Mouse (Mus musculus): Measurements from ENCODE around the gene Zfhx3. TPM values are rescaled to one million over a fixed set of nuclear protein-coding genes. Genes with fewer than 3 reads are reported as not detected.

Zfhx3 gene
- polyA plus RNA-seq, 1 experiment from 2014 or later: 15.0 TPM

- no peaks in the 10 kb centered on the region for H3K27me3 ChIP-seq
- H3K27ac ChIP-seq: no peak overlapping the region
- no peak overlapping the region for H3K4me2 ChIP-seq
- H3K4me3 ChIP-seq: no peak overlapping the region
- no peaks in the 10 kb centered on the region for H3K4me1 ChIP-seq
- H3K9ac ChIP-seq: no peak overlapping the region
- no peak for ATAC-seq (ENCODE audit: borderline replicate concordance, extremely low read depth, low FRiP score, low TSS enrichment)
- 97% methylated on average over 21 of the region's 21 CpGs for WGBS
- H3K9me3 ChIP-seq: peaks cover 23% of the 10 kb centered on the region
- H3K36me3 ChIP-seq: peaks cover 98% of the 10 kb centered on the region
Observed at GRCm38 (mm10) chr8:108950311-108950710, 1007.9 kb downstream of the Zfhx3 start.

GRCm38 (mm10) chr8:108951560-108951959, 1009.1 kb downstream of the Zfhx3 start:
- no peak for ATAC-seq (ENCODE audit: borderline replicate concordance, extremely low read depth, low FRiP score, low TSS enrichment)
- 94% methylated on average over 12 of the region's 12 CpGs for WGBS
- no peak overlapping the region for H3K4me3 ChIP-seq
- no peak overlapping the region for H3K9ac ChIP-seq
- H3K4me2 ChIP-seq: no peak overlapping the region
- H3K4me1 ChIP-seq: no peaks in the 10 kb centered on the region
- no peaks in the 10 kb centered on the region for H3K27me3 ChIP-seq
- H3K9me3 ChIP-seq: peaks cover 23% of the 10 kb centered on the region
- H3K27ac ChIP-seq: no peak overlapping the region
- H3K36me3 ChIP-seq: peaks cover 98% of the 10 kb centered on the region

GRCm38 (mm10) chr8:108956416-108956815, 1014.0 kb downstream of the Zfhx3 start:
- Histone ChIP-seq H3K27me3 (no peaks in the 10 kb centered on the region), H3K27ac (no peak overlapping the region), H3K9ac (no peak overlapping the region), H3K4me2 (no peak overlapping the region), H3K4me3 (no peak overlapping the region), H3K9me3 (no peaks in the 10 kb centered on the region), H3K36me3 (peaks cover 53% of the 10 kb centered on the region), H3K4me1 (no peaks in the 10 kb centered on the region)
- no peak for ATAC-seq (ENCODE audit: borderline replicate concordance, extremely low read depth, low FRiP score, low TSS enrichment)
- 86% methylated on average over 37 of the region's 37 CpGs for WGBS

DNA sequence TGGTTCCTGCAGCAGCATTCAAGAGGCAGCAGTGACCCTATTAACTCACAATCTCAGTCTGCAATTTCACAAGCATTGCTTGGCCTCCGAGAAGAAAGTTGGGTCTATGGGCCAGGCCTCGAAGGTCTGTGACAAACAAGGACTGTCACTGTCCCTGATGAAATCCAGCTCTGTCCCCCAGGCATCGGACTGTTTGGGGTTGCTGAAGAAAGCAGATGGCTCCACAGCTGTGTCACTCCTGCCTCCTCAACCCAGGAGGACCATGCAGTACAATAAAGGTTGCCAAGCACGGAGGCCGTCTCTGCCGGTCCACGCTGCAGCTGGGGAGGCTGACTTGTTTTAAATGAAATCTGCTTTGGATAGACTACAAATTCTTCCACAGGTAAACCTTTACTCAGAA, 1020.1 kb downstream of the Zfhx3 start:
- H3K9me3 ChIP-seq: no peaks in the 10 kb centered on the region
- H3K4me3 ChIP-seq: no peak overlapping the region
- H3K27ac ChIP-seq: no peak overlapping the region
- no peaks in the 10 kb centered on the region for H3K27me3 ChIP-seq
- ATAC-seq (ENCODE audit: borderline replicate concordance, extremely low read depth, low FRiP score, low TSS enrichment): no peak
- no peak overlapping the region for H3K4me2 ChIP-seq
- H3K9ac ChIP-seq: no peak overlapping the region
- no peaks in the 10 kb centered on the region for H3K36me3 ChIP-seq
- WGBS: 68% methylated on average over 7 of the region's 7 CpGs
- H3K4me1 ChIP-seq: no peaks in the 10 kb centered on the region

- H3K9ac ChIP-seq: no peak overlapping the region
- no peaks in the 10 kb centered on the region for H3K4me1 ChIP-seq
- no peaks in the 10 kb centered on the region for H3K9me3 ChIP-seq
- WGBS: 57% methylated on average over 2 of the region's 2 CpGs
- no peak overlapping the region for H3K27ac ChIP-seq
- ATAC-seq (ENCODE audit: borderline replicate concordance, extremely low read depth, low FRiP score, low TSS enrichment): no peak
- H3K4me2 ChIP-seq: no peak overlapping the region
- no peaks in the 10 kb centered on the region for H3K27me3 ChIP-seq
- no peaks in the 10 kb centered on the region for H3K36me3 ChIP-seq
- H3K4me3 ChIP-seq: no peak overlapping the region
Observed at GRCm38 (mm10) chr8:108963181-108963580, 1020.7 kb downstream of the Zfhx3 start.

DNA sequence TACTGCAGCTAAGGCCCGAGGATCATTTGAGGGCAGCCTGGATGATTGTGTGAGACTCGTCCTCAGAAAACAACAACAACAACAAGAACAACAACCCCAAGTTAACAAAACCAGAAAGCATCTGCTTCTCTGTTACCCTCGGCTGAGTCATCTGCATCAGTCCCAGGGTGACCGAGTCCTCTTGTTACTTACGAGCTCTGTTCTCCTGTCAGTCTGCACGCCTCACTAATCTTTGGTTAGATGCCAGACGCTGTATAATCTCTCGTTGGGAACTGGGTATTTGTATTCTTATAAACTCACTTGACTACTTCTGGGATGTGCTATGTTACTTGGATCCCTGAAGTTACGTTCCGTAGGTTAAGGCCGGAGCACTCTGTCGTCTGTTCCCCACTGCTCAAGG, 1023.6 kb downstream of the Zfhx3 start:
- no peaks in the 10 kb centered on the region for H3K9me3 ChIP-seq
- WGBS: 71% methylated on average over 12 of the region's 12 CpGs
- H3K4me1 ChIP-seq: no peaks in the 10 kb centered on the region
- H3K4me2 ChIP-seq: no peak overlapping the region
- no peaks in the 10 kb centered on the region for H3K27me3 ChIP-seq
- H3K9ac ChIP-seq: no peak overlapping the region
- H3K27ac ChIP-seq: no peak overlapping the region
- ATAC-seq (ENCODE audit: borderline replicate concordance, extremely low read depth, low FRiP score, low TSS enrichment): no peak
- H3K36me3 ChIP-seq: no peaks in the 10 kb centered on the region
- no peak overlapping the region for H3K4me3 ChIP-seq

DNA sequence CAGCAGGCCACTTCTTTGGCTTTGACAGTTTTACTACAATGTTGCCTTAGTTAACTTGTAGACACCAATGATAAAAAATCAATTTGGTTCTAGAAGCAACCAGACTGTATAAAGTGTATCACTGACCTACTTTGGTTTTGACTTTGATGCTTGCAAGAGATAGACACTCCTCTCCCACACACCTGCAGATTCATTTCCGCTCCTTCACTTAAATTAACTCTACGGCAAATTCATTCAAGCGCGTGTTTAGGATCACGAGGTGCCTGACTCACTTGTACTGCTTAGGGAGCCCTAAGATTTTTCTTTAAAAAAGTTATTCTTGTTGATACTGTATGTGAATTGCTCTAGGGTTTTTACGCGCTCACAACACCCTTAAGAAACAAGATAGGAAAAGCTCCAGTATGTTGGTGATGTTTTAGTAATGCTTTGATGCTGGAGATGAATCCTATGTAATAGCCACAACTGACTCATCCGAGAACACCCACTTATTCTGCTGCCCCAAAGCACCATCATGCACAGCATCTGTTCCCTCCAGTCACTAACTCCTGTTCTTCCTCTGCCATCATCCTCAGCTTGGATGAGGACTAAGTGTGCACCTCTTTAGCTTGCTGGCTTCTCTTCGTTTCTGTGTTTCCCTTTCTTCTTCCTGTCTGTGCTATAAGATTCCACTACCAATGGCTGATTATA, 1031.3 kb downstream of the Zfhx3 start:
- H3K36me3 ChIP-seq: no peaks in the 10 kb centered on the region
- no peak overlapping the region for H3K4me3 ChIP-seq
- no peak overlapping the region for H3K9ac ChIP-seq
- H3K9me3 ChIP-seq: no peaks in the 10 kb centered on the region
- H3K4me2 ChIP-seq: no peak overlapping the region
- no peaks in the 10 kb centered on the region for H3K27me3 ChIP-seq
- WGBS: 87% methylated on average over 9 of the region's 9 CpGs
- H3K4me1 ChIP-seq: no peaks in the 10 kb centered on the region
- H3K27ac ChIP-seq: no peak overlapping the region
- ATAC-seq (ENCODE audit: borderline replicate concordance, extremely low read depth, low FRiP score, low TSS enrichment): no peak

DNA sequence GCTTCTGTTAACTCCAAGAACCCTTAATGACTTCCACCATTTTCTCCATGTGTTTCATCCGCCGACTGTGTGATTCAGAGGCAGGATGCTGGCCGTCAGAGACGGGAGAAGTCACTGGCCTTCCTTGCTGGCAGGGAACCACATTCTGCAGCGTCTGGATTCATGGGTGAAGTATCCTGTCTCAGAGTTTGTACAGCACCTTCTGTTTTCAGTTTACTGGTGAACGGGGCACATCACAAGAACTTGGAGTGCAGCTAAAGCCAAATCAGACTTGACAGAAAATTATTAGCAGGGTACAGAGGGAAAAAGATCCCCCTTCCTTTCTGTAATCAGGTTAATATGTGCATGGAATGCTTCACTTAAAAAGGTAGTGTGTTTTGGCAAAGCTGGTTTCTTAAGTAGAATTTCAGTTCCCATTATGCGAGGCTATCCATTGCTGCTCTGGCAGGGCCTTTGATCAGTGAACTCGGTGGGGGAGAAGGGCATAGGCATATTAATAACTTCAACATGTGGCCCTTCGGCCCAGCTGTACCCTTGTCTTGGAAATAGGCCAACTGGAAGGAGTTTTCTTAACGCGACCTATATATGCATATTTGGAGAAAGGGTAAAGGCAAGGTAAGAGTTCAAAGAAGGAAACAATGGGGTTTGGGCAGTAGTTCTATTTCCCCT, 1035.4 kb downstream of the Zfhx3 start:
- Histone ChIP-seq H3K4me1 (no peaks in the 10 kb centered on the region), H3K27me3 (no peaks in the 10 kb centered on the region), H3K9ac (no peak overlapping the region), H3K4me2 (no peak overlapping the region), H3K27ac (no peak overlapping the region), H3K36me3 (no peaks in the 10 kb centered on the region), H3K9me3 (no peaks in the 10 kb centered on the region), H3K4me3 (no peak overlapping the region)
- WGBS: 46% methylated on average over 11 of the region's 11 CpGs
- no peak for ATAC-seq (ENCODE audit: borderline replicate concordance, extremely low read depth, low FRiP score, low TSS enrichment)

- no peak overlapping the region for H3K4me3 ChIP-seq
- no peaks in the 10 kb centered on the region for H3K4me1 ChIP-seq
- H3K9ac ChIP-seq: no peak overlapping the region
- WGBS: 78% methylated on average over 7 of the region's 7 CpGs
- no peak overlapping the region for H3K4me2 ChIP-seq
- no peak overlapping the region for H3K27ac ChIP-seq
- no peaks in the 10 kb centered on the region for H3K27me3 ChIP-seq
- ATAC-seq (ENCODE audit: borderline replicate concordance, extremely low read depth, low FRiP score, low TSS enrichment): no peak
- no peaks in the 10 kb centered on the region for H3K36me3 ChIP-seq
- H3K9me3 ChIP-seq: no peaks in the 10 kb centered on the region
Observed at GRCm38 (mm10) chr8:108978362-108978750, 1035.9 kb downstream of the Zfhx3 start.

DNA sequence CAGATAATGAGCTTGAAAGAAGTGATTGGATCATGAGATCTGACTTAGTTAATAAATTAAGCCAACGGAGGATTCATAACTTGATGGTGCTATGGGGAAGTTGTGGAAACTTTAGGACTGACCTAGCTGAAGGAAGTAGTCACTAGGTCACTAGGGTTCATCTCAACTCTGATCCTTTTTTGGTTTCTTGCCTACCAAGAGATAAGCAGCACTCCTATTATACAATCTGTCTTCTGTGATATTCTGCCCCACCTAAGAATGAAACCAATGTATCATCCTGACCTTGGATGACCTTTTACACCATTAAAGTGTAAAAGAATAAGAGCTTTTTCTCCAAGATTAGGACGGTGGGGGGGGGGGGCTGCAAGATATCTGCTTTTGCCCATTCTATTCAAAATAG, 1042.5 kb downstream of the Zfhx3 start:
- no peaks in the 10 kb centered on the region for H3K4me1 ChIP-seq
- ATAC-seq (ENCODE audit: borderline replicate concordance, extremely low read depth, low FRiP score, low TSS enrichment): no peak
- H3K4me2 ChIP-seq: no peak overlapping the region
- no peaks in the 10 kb centered on the region for H3K27me3 ChIP-seq
- no peak overlapping the region for H3K4me3 ChIP-seq
- H3K9me3 ChIP-seq: no peaks in the 10 kb centered on the region
- no peak overlapping the region for H3K9ac ChIP-seq
- WGBS: 53% methylated on average over 2 of the region's 2 CpGs
- no peak overlapping the region for H3K27ac ChIP-seq
- no peaks in the 10 kb centered on the region for H3K36me3 ChIP-seq

DNA sequence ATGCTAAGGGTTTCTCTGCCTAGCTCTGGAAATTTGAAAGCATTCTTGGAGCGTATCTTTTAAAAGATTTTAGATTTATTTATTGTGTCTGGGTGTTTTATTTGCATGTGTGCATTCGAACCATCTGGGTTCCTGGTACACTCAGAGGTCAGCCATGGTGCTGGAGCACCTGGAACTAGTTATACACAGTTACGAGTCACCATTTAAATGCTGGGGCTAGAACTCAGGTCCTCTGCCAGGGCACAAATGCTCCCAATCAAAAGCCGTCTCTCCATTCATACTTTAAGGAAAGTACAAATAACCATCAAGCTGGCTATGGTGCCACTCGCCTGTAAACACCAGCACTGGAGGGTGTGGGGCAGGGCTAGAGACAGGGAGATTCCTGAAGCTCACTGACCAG, 1047.4 kb downstream of the Zfhx3 start:
- no peaks in the 10 kb centered on the region for H3K4me1 ChIP-seq
- no peak overlapping the region for H3K27ac ChIP-seq
- no peak overlapping the region for H3K9ac ChIP-seq
- no peaks in the 10 kb centered on the region for H3K27me3 ChIP-seq
- H3K4me3 ChIP-seq: no peak overlapping the region
- H3K36me3 ChIP-seq: no peaks in the 10 kb centered on the region
- ATAC-seq (ENCODE audit: borderline replicate concordance, extremely low read depth, low FRiP score, low TSS enrichment): no peak
- no peaks in the 10 kb centered on the region for H3K9me3 ChIP-seq
- H3K4me2 ChIP-seq: no peak overlapping the region
- WGBS: 79% methylated on average over 5 of the region's 5 CpGs

- H3K36me3 ChIP-seq: no peaks in the 10 kb centered on the region
- H3K9ac ChIP-seq: no peak overlapping the region
- H3K27me3 ChIP-seq: no peaks in the 10 kb centered on the region
- H3K27ac ChIP-seq: no peak overlapping the region
- WGBS: 35% methylated on average over 6 of the region's 6 CpGs
- no peak overlapping the region for H3K4me3 ChIP-seq
- no peaks in the 10 kb centered on the region for H3K9me3 ChIP-seq
- no peak overlapping the region for H3K4me2 ChIP-seq
- no peak for ATAC-seq (ENCODE audit: borderline replicate concordance, extremely low read depth, low FRiP score, low TSS enrichment)
- no peaks in the 10 kb centered on the region for H3K4me1 ChIP-seq
Observed at GRCm38 (mm10) chr8:108990537-108990936, 1048.1 kb downstream of the Zfhx3 start.

Data from lung, embryonic 15.5 days (tissue).